Mouse (Mus musculus) midbrain, postnatal 0 days (tissue): ENCODE results near the gene Spic. TPM values are rescaled to one million over a fixed set of nuclear protein-coding genes. Genes with fewer than 3 reads are reported as not detected.
A peak's percentile ranks its signal among the peaks of the same experiment; 100 is the strongest.

ENCODE experiments used
- ATAC-seq: fragments of 200-750 bp; cut with Nextera tagmentation; 2 replicates; pipeline ENCODE4 v1.8.0; 2017; ENCODE audit warnings: moderate number of reproducible peaks, mild to moderate bottlenecking, moderate TSS enrichment, moderate library complexity; ENCODE audit not compliant: low FRiP score
- DNase-seq: peaks from one replicate; pipeline ENCODE4 v3.0.0-alpha.2; 2015; ENCODE audit warnings: low spot score
- H3K27ac ChIP-seq: fragments of 300-500 bp; sonication (generic); 2 replicates; pipeline ENCODE4 v1.5.1; 2014; ENCODE audit warnings: low read depth, mild to moderate bottlenecking, low read length, mixed read lengths
- H3K27me3 ChIP-seq: fragments of 300-500 bp; sonication (generic); 2 replicates; pipeline ENCODE4 v1.6.1; 2014; ENCODE audit warnings: low read length, control low read depth, mixed read lengths; ENCODE audit not compliant: insufficient read depth
- H3K36me3 ChIP-seq: fragments of 300-500 bp; sonication (generic); 2 replicates; pipeline ENCODE4 v1.6.1; 2014; ENCODE audit warnings: low read length, control low read depth, mixed read lengths; ENCODE audit not compliant: insufficient read depth
- H3K4me1 ChIP-seq: fragments of 300-500 bp; sonication (generic); 2 replicates; pipeline ENCODE4 v1.6.1; 2014; ENCODE audit warnings: mild to moderate bottlenecking, control low read depth, antibody characterized with exemption, low read length, mixed read lengths; ENCODE audit not compliant: insufficient read depth
- H3K4me2 ChIP-seq: fragments of 300-500 bp; sonication (generic); 2 replicates; pipeline ENCODE4 v1.6.1; 2014; ENCODE audit warnings: low read depth, mild to moderate bottlenecking, low read length, mixed read lengths; ENCODE audit not compliant: poor library complexity, severe bottlenecking
- H3K4me3 ChIP-seq: fragments of 300-500 bp; sonication (generic); 2 replicates; pipeline ENCODE4 v1.5.1; 2014; ENCODE audit warnings: low read depth, mild to moderate bottlenecking, low read length, moderate library complexity
- H3K9ac ChIP-seq: fragments of 300-500 bp; sonication (generic); replicated peaks from 2 replicates; pipeline ENCODE4 v1.6.1; 2014; ENCODE audit warnings: mild to moderate bottlenecking, low read length, moderate library complexity, mixed read lengths; ENCODE audit not compliant: poor library complexity, severe bottlenecking
- H3K9me3 ChIP-seq: fragments of 300-500 bp; sonication (generic); 2 replicates; pipeline ENCODE4 v1.6.1; 2016; ENCODE audit warnings: low read length, control low read depth
- CTCF ChIP-seq: IDR thresholded peaks from 2 replicates; pipeline ENCODE4 v1.5.1; 2016; ENCODE audit warnings: antibody characterized with exemption, mild to moderate bottlenecking
- WGBS: fragments of 180-500 bp; shearing (Covaris S2); extraction: QIAGEN DNeasy Blood & Tissue Kit; methylation state at CpG from one replicate; pipeline ENCODE4 v1.1.7; 2014; 5-methylcytosine and 5-hydroxymethylcytosine counted together
- polyA plus RNA-seq: library from polyadenylated mRNA; unstranded; fragments of >200 nt; fragmentation: Nextera tagmentation; extraction: Ambion mirVana; gene quantifications from 2 replicates; pipeline ENCODE4 v1.2.1, GENCODE M21; 2015
- total RNA-seq: library from RNA; depleted of rRNA; stranded (reverse); fragments of >200 nt; gene quantifications from 2 replicates; pipeline ENCODE4 v1.2.3, GENCODE M21; 2014

The Spic gene
- total and polyA plus RNA-seq, 2 experiments from 2014 or later: not detected

DNA sequence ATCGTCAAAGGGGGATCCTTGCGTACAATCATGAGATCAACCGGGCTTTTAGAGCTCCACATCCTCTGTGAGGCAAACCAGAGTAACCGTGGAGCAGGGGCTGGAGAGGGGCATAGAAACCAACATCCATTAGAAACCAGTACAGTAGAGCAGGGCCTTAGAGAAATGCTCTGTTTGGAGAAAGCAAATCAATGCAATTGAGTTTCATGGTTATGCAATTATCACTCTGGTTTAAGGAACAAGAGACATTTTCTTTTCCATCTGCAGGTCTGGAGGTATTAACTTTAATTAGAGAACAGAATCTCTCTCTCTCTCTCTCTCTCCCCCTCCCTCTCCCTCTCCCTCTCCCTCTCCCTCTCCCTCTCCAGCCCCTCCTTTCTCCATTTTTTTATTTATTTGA, 29.9 kb upstream of the Spic start:
- no peak overlapping the region for H3K27ac ChIP-seq
- no peaks in the 10 kb centered on the region for H3K27me3 ChIP-seq
- no peaks in the 10 kb centered on the region for H3K4me1 ChIP-seq
- ATAC-seq (no peak), DNase-seq (no peak)
- no peaks in the 10 kb centered on the region for H3K9me3 ChIP-seq
- no peak for TF ChIP-seq CTCF
- H3K9ac ChIP-seq: no peak overlapping the region
- 86% methylated on average over 4 of the region's 4 CpGs for whole genome bisulfite sequencing
- no peaks in the 10 kb centered on the region for H3K36me3 ChIP-seq
- no peak overlapping the region for H3K4me2 ChIP-seq
- H3K4me3 ChIP-seq: no peak overlapping the region

DNA sequence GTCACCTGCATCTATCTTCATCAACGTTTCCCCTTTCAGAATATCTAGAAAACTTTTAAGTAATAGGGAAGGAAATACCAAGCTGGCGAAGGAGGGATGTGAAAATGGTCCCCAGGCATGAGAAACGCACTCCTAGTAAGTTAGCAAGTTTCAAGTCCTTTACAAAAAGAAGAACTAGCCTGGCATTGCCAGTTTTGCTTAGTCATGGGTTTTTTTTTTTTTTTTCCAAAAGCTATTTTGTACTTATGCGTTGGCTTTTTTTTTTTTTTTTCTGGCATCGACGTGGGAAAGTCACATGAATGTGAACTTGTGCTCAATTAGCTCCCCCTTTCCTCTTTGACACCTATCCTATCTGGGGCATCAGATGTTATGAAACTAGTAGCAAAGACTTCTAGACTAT, 27.5 kb upstream of the Spic start:
- ATAC-seq (no peak), DNase-seq (no peak)
- WGBS: 80% methylated on average over 6 of the region's 6 CpGs
- H3K27me3 ChIP-seq: no peaks in the 10 kb centered on the region
- H3K4me3 ChIP-seq: no peak overlapping the region
- no peak for TF ChIP-seq CTCF
- H3K36me3 ChIP-seq: no peaks in the 10 kb centered on the region
- H3K9me3 ChIP-seq: no peaks in the 10 kb centered on the region
- no peak overlapping the region for H3K27ac ChIP-seq
- no peaks in the 10 kb centered on the region for H3K4me1 ChIP-seq
- no peak overlapping the region for H3K9ac ChIP-seq
- H3K4me2 ChIP-seq: no peak overlapping the region

DNA sequence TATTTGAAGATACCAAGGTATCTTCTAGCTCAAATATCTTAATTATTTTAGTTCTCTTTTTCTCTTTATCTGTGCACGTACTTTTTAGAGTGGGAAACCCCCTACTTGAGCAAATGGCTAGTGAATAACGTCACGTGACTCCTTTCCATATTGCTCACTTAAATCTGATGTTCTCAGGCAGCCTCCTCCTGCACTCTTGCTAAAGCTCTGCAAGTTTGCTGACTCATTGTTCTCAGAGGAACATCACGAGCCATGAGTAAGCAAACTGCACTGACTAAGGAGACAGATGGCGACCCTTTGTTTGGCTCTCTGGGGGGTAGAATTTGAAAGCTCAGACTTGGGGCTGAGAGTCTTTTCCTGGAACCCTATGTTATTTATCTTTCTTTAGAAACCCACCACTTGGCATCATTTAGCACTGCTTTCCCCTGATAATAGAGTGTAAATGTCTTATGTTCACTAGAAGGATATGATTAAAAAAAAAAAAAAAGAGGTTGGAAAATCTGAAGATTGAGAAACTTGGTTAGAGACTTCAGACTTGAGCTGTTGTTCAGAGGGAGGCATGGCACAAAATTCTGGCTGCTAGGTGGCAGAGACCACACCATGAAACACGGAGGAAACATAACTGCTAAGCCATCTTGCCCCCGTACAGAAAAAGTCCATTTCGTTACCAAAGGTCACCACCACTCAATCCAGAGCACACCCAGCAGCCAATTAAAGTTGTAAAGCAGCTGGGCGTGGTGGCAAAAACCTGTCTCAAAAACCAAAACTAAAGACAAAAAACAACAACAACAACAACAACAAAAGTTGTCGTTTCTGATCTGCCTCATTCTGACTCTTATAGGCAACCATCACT, 24.1 kb upstream of the Spic start:
- no peaks in the 10 kb centered on the region for H3K4me1 ChIP-seq
- no peak for TF ChIP-seq CTCF
- DNase-seq: peak; percentile 52
- no peak overlapping the region for H3K9ac ChIP-seq
- H3K4me3 ChIP-seq: no peak overlapping the region
- no peaks in the 10 kb centered on the region for H3K27me3 ChIP-seq
- H3K36me3 ChIP-seq: no peaks in the 10 kb centered on the region
- H3K9me3 ChIP-seq: no peaks in the 10 kb centered on the region
- H3K27ac ChIP-seq: no peak overlapping the region
- 64% methylated on average over 10 of the region's 10 CpGs for WGBS
- no peak for ATAC-seq
- no peak overlapping the region for H3K4me2 ChIP-seq

DNA sequence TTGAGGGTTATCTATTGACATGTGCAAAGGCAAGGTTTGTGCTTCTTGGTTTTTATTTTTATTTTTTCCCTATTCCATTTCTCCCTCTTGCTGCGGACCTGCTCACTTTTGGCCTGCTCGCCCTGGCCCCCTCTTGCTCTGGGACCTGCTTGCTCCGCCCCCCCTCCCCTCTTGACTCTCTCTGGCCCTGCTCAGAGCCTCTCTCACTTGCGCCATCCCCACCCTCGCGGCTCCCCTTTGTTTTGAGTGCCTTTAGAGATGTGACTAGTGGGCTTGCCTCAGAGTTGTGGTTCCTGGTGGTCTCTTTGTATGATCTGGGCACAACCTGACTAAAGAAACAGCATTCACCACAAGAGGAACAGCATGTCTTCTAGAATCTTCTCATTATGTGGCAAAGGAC, 16.1 kb upstream of the Spic start:
- WGBS: 67% methylated on average over 6 of the region's 6 CpGs

DNA sequence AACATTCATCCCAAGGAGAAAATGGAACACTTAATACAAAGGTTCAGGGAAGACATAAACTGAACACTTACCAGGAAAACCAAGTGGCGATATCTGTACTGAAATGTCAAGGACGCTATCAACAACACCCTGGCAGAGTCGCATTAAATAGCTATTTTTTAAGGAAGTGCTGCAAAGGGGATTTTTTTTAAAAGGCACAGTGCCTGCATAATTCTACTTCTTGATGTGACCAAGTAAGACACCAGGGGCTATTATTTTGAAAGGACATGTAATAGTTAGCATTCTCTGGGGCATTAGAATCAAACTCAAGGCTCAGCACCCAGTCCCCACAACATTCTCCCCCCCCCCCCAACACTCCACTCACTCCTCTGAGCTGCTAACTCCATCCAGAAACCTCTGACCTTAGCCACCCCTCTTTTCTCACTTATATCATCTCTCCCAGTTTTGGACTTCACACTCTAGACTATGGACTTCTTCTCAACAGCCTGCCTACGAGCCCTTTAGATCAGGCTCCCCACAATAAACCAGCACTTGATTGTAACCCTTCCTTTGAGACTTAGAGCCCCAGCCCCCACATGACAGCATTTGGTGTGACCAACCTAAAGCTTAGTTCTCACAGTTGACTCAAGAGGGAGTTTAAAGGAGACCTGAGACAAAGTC, 1.8 kb downstream of the Spic start:
- Histone ChIP-seq H3K4me3 (no peak overlapping the region), H3K9me3 (no peaks in the 10 kb centered on the region), H3K36me3 (no peaks in the 10 kb centered on the region), H3K4me1 (no peaks in the 10 kb centered on the region), H3K4me2 (no peak overlapping the region), H3K9ac (no peak overlapping the region), H3K27me3 (no peaks in the 10 kb centered on the region), H3K27ac (no peak overlapping the region)
- 91% methylated on average over 4 of the region's 4 CpGs for WGBS
- DNase-seq: no peak
- no peak for TF ChIP-seq CTCF
- ATAC-seq: no peak

More for the DNA sequence above, 16.1 kb upstream of the Spic start:
- Histone ChIP-seq H3K36me3 (no peaks in the 10 kb centered on the region), H3K4me2 (no peak overlapping the region), H3K9ac (no peak overlapping the region), H3K4me3 (no peak overlapping the region), H3K27me3 (no peaks in the 10 kb centered on the region), H3K27ac (no peak overlapping the region), H3K9me3 (no peaks in the 10 kb centered on the region), H3K4me1 (no peaks in the 10 kb centered on the region)
- ATAC-seq (no peak), DNase-seq (no peak)
- TF ChIP-seq CTCF: no peak

DNA sequence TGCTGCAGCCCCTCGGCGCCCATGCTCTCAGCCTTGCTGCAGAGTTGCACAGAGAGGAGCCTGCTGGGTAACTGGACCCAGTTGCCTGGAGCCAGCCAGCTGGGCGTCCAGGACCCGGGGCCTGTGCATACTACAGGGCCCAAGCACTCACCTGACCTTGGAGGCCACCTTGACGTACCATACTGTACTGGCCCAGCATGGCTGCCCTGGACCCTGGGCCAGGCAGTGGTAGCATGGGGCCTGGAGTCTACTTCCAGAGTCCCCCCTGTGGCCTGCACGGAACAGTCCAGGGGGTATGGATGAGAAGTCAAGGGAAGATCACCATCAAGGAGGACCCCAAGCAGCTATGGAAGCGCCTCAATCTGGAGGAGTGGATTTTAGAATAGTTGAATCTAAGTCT, 12.0 kb downstream of the Spic start:
- DNase-seq: no peak
- WGBS: 94% methylated on average over 7 of the region's 7 CpGs
- H3K4me3 ChIP-seq: no peak overlapping the region
- 0 out of 2 replicates have a peak, but pooled peaks have one; percentile 20 for ATAC-seq
- no peak overlapping the region for H3K9ac ChIP-seq
- H3K4me2 ChIP-seq: no peak overlapping the region
- H3K36me3 ChIP-seq: no peaks in the 10 kb centered on the region
- H3K9me3 ChIP-seq: no peaks in the 10 kb centered on the region
- H3K27ac ChIP-seq: no peak overlapping the region
- H3K27me3 ChIP-seq: no peaks in the 10 kb centered on the region
- no peak for TF ChIP-seq CTCF
- no peaks in the 10 kb centered on the region for H3K4me1 ChIP-seq
